Mouse (Mus musculus) stomach, embryonic 15.5 days (tissue): Measurements from ENCODE around the gene Med16. TPM values are rescaled to one million over a fixed set of nuclear protein-coding genes. Genes with fewer than 3 reads are reported as not detected.
"Not testable (repeated sequence)": the region's sequence is repeated elsewhere in the genome, so short reads cannot be mapped to it uniquely, and the experiment has no call there.

Experiments used
- ATAC-seq: fragments of 200-750 bp; cut with Nextera tagmentation; 2 replicates; pipeline ENCODE4 v1.8.0; 2017; ENCODE audit warnings: low read depth, moderate number of reproducible peaks, moderate TSS enrichment; ENCODE audit not compliant: insufficient read depth, low FRiP score
- H3K27ac ChIP-seq: fragments of 300-500 bp; sonication (generic); 2 replicates; pipeline ENCODE4 v1.5.1; 2015; ENCODE audit warnings: mild to moderate bottlenecking, inconsistent platforms
- H3K27me3 ChIP-seq: fragments of 300-500 bp; sonication (generic); replicated peaks from 2 replicates; pipeline ENCODE4 v1.6.1; 2015; ENCODE audit warnings: inconsistent platforms
- H3K36me3 ChIP-seq: fragments of 300-500 bp; sonication (generic); 2 replicates; pipeline ENCODE4 v1.6.1; 2015; ENCODE audit warnings: inconsistent platforms
- H3K4me1 ChIP-seq: fragments of 300-500 bp; sonication (generic); 2 replicates; pipeline ENCODE4 v1.6.1; 2015; ENCODE audit warnings: inconsistent platforms
- H3K4me2 ChIP-seq: fragments of 300-500 bp; sonication (generic); 2 replicates; pipeline ENCODE4 v1.6.1; 2015; ENCODE audit warnings: mild to moderate bottlenecking, inconsistent platforms
- H3K4me3 ChIP-seq: fragments of 300-500 bp; sonication (generic); replicated peaks from 2 replicates; pipeline ENCODE4 v1.5.1; 2015; ENCODE audit warnings: inconsistent platforms
- H3K9ac ChIP-seq: fragments of 300-500 bp; sonication (generic); 2 replicates; pipeline ENCODE4 v1.6.1; 2015; ENCODE audit warnings: inconsistent platforms
- H3K9me3 ChIP-seq: fragments of 300-500 bp; sonication (generic); 2 replicates; pipeline ENCODE4 v1.6.1; 2016; ENCODE audit warnings: inconsistent platforms
- WGBS: fragments of 180-500 bp; shearing (Covaris S2); methylation state at CpG from one replicate; pipeline ENCODE4 v1.1.7; 2015; 5-methylcytosine and 5-hydroxymethylcytosine counted together
- polyA plus RNA-seq: library from polyadenylated mRNA; unstranded; fragments of >200 nt; fragmentation: Nextera tagmentation; extraction: Ambion mirVana; gene quantifications from 2 replicates; pipeline ENCODE4 v1.2.1, GENCODE M21; 2015

Med16 gene
- polyA plus RNA-seq, 1 experiment from 2014 or later, result 43.6 TPM

DNA sequence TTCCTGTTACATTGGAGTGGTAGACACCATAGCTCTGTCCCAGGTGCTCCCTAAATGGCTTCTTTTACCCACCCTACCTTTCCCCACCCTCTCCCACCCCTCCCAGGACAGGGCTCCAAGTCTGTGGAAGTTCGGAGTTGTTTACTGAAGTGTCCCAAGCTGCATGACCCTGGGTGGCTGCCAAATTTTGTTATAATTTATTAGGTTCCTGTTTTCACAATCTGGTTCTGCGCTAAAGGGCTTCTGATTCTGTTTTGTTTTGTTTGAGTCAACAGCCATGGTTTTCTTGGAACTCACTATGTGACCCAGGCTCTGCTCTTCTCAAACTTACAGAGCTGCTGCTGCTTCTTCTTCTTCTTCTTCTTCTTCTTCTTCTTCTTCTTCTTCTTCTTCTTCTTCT lies 19.3 kb downstream of the Med16 start:
- 43% methylated on average over 2 of the region's 2 CpGs for WGBS
- Histone ChIP-seq H3K4me1 (no peaks in the 10 kb centered on the region), H3K4me3 (no peak overlapping the region), H3K9ac (no peak overlapping the region), H3K36me3 (0 out of 2 replicates have a peak, but pooled peaks cover 4% of the 10 kb centered on the region), H3K27ac (no peak overlapping the region), H3K27me3 (0 out of 2 replicates have a peak, but pooled peaks cover 4% of the 10 kb centered on the region), H3K9me3 (no peaks in the 10 kb centered on the region), H3K4me2 (no peak overlapping the region)
- ATAC-seq, result no peak

DNA sequence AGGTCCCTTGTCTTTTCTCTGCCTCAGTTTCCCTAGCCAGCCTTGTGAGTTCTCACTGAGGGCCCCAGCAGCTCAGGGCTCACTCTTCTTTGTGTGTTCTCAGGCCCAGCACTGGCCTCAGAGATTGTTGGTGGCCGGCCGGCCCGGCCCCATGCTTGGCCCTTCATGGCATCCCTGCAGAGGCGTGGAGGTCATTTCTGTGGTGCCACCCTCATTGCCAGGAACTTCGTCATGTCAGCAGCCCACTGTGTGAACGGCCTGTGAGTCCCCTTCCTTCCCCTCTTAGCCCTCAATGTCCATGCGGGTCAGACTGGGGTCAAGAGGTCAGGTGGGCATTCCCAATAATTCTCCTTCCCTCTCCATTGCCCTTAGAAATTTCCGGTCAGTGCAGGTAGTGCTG lies 22.1 kb downstream of the Med16 start:
- H3K4me1 ChIP-seq, result peaks cover 14% of the 10 kb centered on the region
- no peak overlapping the region for H3K4me2 ChIP-seq
- H3K9ac ChIP-seq, result no peak overlapping the region
- 0 out of 2 replicates have a peak, but pooled peaks cover 4% of the 10 kb centered on the region for H3K27me3 ChIP-seq
- no peak overlapping the region for H3K27ac ChIP-seq
- H3K4me3 ChIP-seq, result no peak overlapping the region
- no peaks in the 10 kb centered on the region for H3K36me3 ChIP-seq
- no peaks in the 10 kb centered on the region for H3K9me3 ChIP-seq
- ATAC-seq, result no peak
- WGBS, result 77% methylated on average over 8 of the region's 8 CpGs

DNA sequence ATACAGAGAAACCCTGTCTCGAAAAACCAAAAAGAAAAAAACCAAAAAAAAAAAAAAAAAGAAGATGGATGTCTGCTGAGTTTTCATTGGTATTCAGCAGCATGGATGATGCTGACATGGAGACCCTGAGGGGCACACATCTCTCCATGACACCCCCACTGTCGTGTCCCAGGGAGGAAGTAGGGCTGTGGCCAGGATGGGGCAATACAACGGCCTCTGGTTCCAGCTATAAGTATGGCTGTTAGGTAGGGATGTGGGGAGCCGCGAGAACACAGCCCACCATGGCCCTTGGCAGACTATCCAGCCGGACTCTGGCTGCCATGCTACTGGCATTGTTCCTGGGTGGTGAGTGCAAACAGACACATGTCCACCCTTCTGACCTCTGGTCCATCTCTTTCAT lies 22.7 kb downstream of the Med16 start, which contains the start of gene Elane:
Gene Elane (plus strand): TSS at position 194 of the 400 bp plus-strand sequence.
- Histone ChIP-seq H3K36me3 (no peaks in the 10 kb centered on the region), H3K27me3 (0 out of 2 replicates have a peak, but pooled peaks cover 4% of the 10 kb centered on the region), H3K4me3 (no peak within 1 kb of the TSS), H3K9ac (no peak within 1 kb of the TSS), H3K27ac (no peak within 1 kb of the TSS), H3K4me1 (peaks cover 15% of the 10 kb centered on the region), H3K4me2 (no peak within 1 kb of the TSS), H3K9me3 (no peaks in the 10 kb centered on the region)
- ATAC-seq, result no peak
- WGBS, result 81% methylated on average over 6 of the region's 6 CpGs

DNA sequence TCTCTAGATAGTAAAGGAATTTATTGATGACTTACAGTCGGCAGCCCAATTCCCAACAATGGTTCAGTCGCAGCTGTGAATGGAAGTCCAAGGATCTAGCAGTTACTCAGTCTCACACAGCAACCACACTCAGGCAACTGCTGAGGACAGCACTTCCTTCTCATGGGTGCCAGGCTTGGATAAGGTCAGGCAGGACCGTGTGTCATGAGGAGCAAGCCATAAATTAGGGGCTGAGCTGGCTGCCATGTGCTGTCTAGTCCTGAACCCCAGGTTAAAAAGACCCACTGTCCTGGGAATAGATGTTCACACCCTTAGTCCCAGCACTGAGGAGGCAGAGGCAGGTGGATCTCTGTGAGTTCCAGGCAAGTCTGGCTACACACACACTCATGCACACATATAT lies 23.8 kb downstream of the Med16 start:
- H3K9ac ChIP-seq, H3K9me3 ChIP-seq, H3K27ac ChIP-seq, H3K4me2 ChIP-seq, H3K4me3 ChIP-seq, H3K27me3 ChIP-seq, ATAC-seq, H3K36me3 ChIP-seq: not testable (repeated sequence)
- H3K4me1 ChIP-seq, result peaks cover 25% of the 10 kb centered on the region
- WGBS, result 67% methylated on average over 3 of the region's 3 CpGs

DNA sequence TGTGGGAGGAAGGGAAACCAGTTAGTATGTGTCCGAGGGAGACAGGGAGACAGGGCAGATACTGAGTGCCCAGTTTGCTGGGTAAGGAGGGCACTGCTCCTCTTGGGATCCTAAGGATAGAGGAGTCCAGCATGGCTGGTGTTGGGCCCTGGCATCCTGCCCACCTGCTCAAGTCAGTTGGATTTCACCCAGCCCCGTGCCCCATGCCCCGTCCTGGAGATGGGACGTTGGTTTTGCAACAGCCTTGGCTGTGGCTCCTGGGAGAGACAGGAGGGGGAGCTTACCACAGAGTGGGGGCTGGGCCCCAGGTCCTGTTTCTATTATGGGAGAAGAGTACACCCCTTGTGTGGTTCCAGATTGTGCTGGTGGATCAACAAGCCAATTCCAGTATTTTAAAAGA lies 24.3 kb downstream of the Med16 start:
- H3K4me3 ChIP-seq, result no peak overlapping the region
- no peak overlapping the region for H3K27ac ChIP-seq
- H3K4me2 ChIP-seq, result no peak overlapping the region
- H3K27me3 ChIP-seq, result no peaks in the 10 kb centered on the region
- H3K4me1 ChIP-seq, result peaks cover 27% of the 10 kb centered on the region
- no peaks in the 10 kb centered on the region for H3K9me3 ChIP-seq
- no peaks in the 10 kb centered on the region for H3K36me3 ChIP-seq
- ATAC-seq, result no peak
- WGBS, result 59% methylated on average over 4 of the region's 4 CpGs
- no peak overlapping the region for H3K9ac ChIP-seq

DNA sequence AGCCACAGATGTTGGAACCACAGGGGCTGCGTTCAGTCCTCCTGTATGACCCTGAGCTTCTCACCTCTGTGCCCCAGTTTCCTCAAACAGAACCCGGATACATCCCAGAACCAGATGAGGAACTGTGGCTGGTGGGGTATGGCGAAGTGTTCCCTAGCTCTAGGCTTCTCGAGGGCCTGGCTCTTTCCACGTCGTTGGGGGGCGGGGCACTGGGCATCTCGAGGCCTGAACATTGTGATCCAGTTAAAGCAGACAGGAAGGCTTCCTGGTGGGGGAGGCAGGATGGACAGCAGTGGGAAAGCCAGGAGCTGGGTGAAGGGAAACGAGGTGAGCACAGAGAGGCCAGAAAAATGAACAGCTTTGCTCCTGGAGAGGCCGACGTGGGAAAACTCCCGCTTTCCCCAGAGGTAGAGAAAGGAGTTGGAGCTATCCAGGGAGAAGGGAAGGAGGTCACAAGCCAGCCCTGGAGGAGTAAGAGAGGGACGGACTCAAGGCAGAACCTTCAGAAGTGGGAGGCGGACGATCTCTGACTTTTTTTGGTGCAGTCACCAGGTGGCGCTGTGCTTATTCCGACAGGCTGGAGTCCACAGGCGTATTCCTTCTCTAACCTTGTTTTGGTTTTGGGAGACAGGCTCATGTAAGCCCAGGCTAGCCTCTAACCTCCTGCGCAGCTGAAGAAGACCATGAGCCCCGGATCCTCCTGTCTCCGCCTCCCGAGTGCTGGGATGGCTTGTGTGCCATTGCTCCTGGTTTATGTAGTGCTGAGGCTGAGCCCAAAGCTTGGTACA lies 25.2 kb downstream of the Med16 start:
- ATAC-seq, result no peak
- Histone ChIP-seq H3K9me3 (no peaks in the 10 kb centered on the region), H3K4me2 (no peak overlapping the region), H3K36me3 (no peaks in the 10 kb centered on the region), H3K27me3 (no peaks in the 10 kb centered on the region), H3K9ac (no peak overlapping the region), H3K4me1 (peaks cover 27% of the 10 kb centered on the region), H3K27ac (no peak overlapping the region), H3K4me3 (no peak overlapping the region)
- 18% methylated on average over 22 of the region's 22 CpGs for WGBS

DNA sequence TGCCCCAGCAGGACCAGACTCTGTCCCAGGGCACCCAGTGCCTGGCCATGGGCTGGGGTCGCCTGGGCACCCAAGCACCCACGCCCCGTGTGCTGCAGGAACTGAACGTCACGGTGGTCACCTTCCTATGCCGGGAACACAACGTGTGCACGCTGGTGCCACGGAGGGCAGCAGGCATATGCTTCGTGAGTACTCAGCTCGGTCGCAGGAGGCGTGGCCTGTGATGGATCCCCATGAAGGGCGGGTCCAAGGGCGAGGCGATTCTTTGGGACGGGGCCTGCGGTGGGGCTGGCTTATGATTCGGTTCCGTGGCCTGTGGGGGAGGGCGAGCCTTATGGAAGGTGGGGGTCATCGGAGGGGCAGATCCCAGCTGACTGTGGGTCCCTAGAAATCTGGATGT lies 26.7 kb downstream of the Med16 start:
- H3K36me3 ChIP-seq, result no peaks in the 10 kb centered on the region
- ATAC-seq, result 0 out of 2 replicates have a peak, but pooled peaks have one; percentile 27
- H3K4me2 ChIP-seq, result peak overlapping the region; percentile 49
- peaks cover 35% of the 10 kb centered on the region for H3K4me1 ChIP-seq
- H3K9me3 ChIP-seq, result no peaks in the 10 kb centered on the region
- H3K4me3 ChIP-seq, result peak overlapping the region; percentile 12
- H3K9ac ChIP-seq, result no peak overlapping the region
- H3K27me3 ChIP-seq, result no peaks in the 10 kb centered on the region
- 8% methylated on average over 22 of the region's 22 CpGs for WGBS
- H3K27ac ChIP-seq, result no peak overlapping the region

DNA sequence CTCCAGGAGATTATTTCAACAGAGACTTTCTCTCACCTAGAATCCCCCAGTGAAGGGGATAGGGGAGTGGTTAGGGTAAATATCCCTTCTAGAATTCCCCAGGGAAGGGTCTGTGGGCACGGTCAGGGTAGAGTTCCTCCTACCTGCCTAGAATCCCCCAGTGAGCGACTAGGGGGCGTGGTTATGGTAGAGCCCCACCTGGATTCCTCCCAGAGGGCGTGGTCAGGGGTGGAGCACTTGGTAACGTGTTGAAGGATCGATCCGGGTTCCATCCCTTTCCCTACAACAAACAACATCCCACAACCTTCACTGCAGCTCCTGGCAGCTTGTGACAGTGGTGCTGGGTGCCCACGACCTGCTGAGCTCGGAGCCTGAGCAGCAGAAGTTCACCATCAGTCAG lies 28.0 kb downstream of the Med16 start:
- peaks cover 36% of the 10 kb centered on the region for H3K4me1 ChIP-seq
- WGBS, result 14% methylated on average over 9 of the region's 9 CpGs
- H3K9me3 ChIP-seq, result no peaks in the 10 kb centered on the region
- H3K27me3 ChIP-seq, result no peaks in the 10 kb centered on the region
- H3K27ac ChIP-seq, result no peak overlapping the region
- no peak overlapping the region for H3K9ac ChIP-seq
- ATAC-seq, result no peak
- no peak overlapping the region for H3K4me3 ChIP-seq
- H3K36me3 ChIP-seq, result no peaks in the 10 kb centered on the region
- H3K4me2 ChIP-seq, result peak overlapping the region; percentile 37

DNA sequence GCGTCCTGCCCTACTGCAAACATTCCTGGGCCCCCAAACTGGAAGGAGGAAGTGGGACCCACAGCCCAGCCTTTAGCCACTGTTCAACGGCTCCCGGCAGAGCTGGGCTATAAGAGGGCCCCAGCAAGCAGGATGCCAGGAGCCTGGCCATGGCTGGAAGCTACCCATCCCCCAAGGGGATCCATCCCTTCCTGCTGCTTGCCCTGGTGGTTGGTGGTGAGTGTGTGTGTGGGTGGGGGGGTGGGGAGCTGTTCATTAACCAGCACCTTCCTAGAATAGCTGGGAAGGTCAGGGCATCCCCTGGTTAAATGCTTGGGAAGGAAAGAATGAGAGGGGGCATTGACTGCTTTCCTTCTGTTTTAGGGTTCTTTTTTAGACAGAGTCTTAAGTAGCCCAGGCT lies 29.2 kb downstream of the Med16 start:
- 29% methylated on average over 3 of the region's 3 CpGs for WGBS
- H3K4me1 ChIP-seq, result peaks cover 36% of the 10 kb centered on the region
- H3K36me3 ChIP-seq, result no peaks in the 10 kb centered on the region
- no peak overlapping the region for H3K4me2 ChIP-seq
- no peak overlapping the region for H3K9ac ChIP-seq
- H3K9me3 ChIP-seq, result no peaks in the 10 kb centered on the region
- H3K4me3 ChIP-seq, result no peak overlapping the region
- no peak overlapping the region for H3K27ac ChIP-seq
- ATAC-seq, result no peak
- H3K27me3 ChIP-seq, result no peaks in the 10 kb centered on the region

DNA sequence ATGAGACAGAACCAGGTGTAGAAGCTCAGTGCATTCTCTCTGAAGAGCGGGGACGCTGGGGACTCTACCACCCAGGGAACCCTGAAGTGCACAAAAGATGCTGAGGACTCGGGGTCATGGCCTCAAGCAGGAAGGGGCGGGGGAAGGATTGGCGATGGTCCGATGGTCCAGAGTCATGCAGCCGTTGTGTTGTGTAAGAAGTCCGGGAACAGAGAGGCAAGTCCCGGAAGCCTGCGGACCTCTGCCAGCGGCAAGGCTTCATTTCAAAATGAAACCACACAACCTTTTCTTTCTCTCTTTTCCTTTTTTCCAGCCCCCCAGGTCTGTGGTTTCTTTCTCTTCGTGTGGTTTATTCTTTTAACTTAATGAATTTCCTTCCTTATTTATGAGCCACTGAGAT lies 31.0 kb downstream of the Med16 start:
- Histone ChIP-seq H3K27me3 (no peaks in the 10 kb centered on the region), H3K27ac (no peak overlapping the region), H3K36me3 (no peaks in the 10 kb centered on the region), H3K9me3 (no peaks in the 10 kb centered on the region), H3K4me3 (no peak overlapping the region), H3K9ac (no peak overlapping the region), H3K4me2 (no peak overlapping the region), H3K4me1 (peaks cover 45% of the 10 kb centered on the region)
- WGBS, result 59% methylated on average over 12 of the region's 12 CpGs
- no peak for ATAC-seq

DNA sequence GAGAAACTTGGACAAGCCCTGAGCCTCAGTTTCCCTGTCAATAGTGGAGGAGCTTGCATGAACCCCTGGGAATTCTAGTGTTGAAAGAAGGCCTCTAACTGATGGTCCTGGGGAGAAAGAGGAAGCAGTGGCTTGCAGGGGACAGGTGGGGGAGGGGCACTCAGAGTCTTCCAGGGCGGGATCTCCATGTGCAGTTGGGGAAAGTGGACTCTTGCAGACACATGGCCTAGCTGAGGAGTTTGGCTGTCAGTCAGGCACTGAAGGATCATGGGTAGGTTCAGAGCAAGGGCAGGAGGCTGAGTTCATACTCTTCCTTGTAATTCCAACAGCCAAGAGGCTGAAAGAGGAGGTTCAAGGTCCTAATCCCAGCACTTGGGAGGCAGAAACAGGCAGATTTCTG lies 31.5 kb downstream of the Med16 start:
- no peak for ATAC-seq
- H3K9ac ChIP-seq, result no peak overlapping the region
- H3K4me2 ChIP-seq, result no peak overlapping the region
- H3K27me3 ChIP-seq, result no peaks in the 10 kb centered on the region
- no peaks in the 10 kb centered on the region for H3K9me3 ChIP-seq
- no peaks in the 10 kb centered on the region for H3K36me3 ChIP-seq
- WGBS, result 48% methylated on average over 1 of the region's 1 CpGs
- peaks cover 42% of the 10 kb centered on the region for H3K4me1 ChIP-seq
- no peak overlapping the region for H3K27ac ChIP-seq
- H3K4me3 ChIP-seq, result no peak overlapping the region

DNA sequence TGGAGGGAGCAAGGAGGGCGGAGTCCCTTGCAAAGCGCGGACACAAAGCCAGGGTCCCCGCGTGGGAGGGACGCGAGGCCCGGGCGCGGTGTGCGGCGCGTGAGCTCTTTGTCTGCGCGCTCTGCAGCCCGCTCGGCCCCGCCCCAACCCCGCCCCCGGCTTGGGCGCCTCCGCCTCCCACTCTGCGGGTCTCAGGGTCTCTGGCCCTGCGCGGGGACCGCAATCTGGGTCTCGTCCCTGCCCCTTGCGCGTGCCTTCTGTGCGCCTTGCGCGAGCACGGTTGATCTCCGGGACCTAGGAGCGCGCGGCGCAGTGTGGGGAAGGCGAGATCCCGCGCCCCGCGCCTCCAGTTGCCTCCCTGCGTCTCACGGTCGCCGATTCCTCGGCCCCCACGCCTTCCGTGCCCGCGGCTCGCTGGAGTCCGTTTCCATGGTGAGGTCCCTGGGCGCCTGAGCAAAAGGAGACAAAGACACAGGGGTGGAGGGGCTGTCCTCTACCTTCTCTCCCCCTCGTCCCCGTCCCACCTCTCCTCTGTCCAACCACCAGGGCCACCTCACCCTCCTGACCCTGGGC lies 34.3 kb downstream of the Med16 start, which contains the start of the genes Prtn3 and Plppr3:
Gene Prtn3 (plus strand): TSS at position 187 of the 573 bp plus-strand sequence.
Gene Plppr3 (minus strand): TSS at position 345 of the 573 bp plus-strand sequence.
- Histone ChIP-seq H3K27ac (peak within 1 kb of the TSS; percentile 40; the same call in 1 of the 2 replicates), H3K9ac (peak within 1 kb of the TSS; percentile 69), H3K4me1 (peaks cover 23% of the 10 kb centered on the region; the same call in 1 of the 2 replicates), H3K4me3 (peak within 1 kb of the TSS; percentile 70), H3K4me2 (peak within 1 kb of the TSS; percentile 99), H3K9me3 (no peaks in the 10 kb centered on the region), H3K36me3 (no peaks in the 10 kb centered on the region), H3K27me3 (no peaks in the 10 kb centered on the region)
- under 1% methylated on average over 43 of the region's 57 CpGs for WGBS
- peak; percentile 64 for ATAC-seq
